Comparison of ENCODE assay signal across 13 mouse cellular contexts in genomic region chr9:21028560-21029110, GRCm38 (mm10). TPM values are rescaled to one million over a fixed set of nuclear protein-coding genes. Genes with fewer than 3 reads are reported as not detected.
DNase-seq lines count a peak whose midpoint lies in the region; ATAC-seq and TF ChIP-seq lines count a peak whose summit lies in the region.
"Had no signal": no experiment of that assay in that cellular context is flagged by ENCODE, and none has a peak within 500 bp of the region (broad histone marks: within the 10 kb centered on the region; RNA-seq: fewer than 3 reads in every experiment).

No protein-coding gene starts in this region.

- 0 out of 2 replicates have a peak overlapping the region, but pooled peaks have one; percentile 55 for H3K4me3 ChIP-seq in hindbrain, embryonic 10.5 days
- H3K4me3 ChIP-seq in hindbrain, embryonic 13.5 days = no peak overlapping the region
- no peak overlapping the region for H3K4me3 ChIP-seq in ES-Bruce4 (ENCODE audit: low read depth, low read length)
- H3K4me3 ChIP-seq in liver, embryonic 13.5 days (replicated peaks) = peak overlapping the region; percentile 75

- 0 out of 2 replicates have a peak overlapping the region, but pooled peaks have one; percentile 75 for H3K27ac ChIP-seq in hindbrain, embryonic 10.5 days
- no peak overlapping the region for H3K27ac ChIP-seq in hindbrain, embryonic 13.5 days
- H3K27ac ChIP-seq in ES-Bruce4 (ENCODE audit: insufficient read depth, low read length) = 0 out of 2 replicates have a peak overlapping the region, but pooled peaks have one; percentile 10
- H3K27ac ChIP-seq in liver, embryonic 13.5 days = peak overlapping the region; percentile 98
- H3K27ac ChIP-seq: embryonic facial prominence, embryonic 13.5 days; midbrain, embryonic 15.5 days had no signal

- no peaks in the 10 kb centered on the region for H3K36me3 ChIP-seq in hindbrain, embryonic 10.5 days
- no peaks in the 10 kb centered on the region for H3K36me3 ChIP-seq in hindbrain, embryonic 13.5 days
- H3K36me3 ChIP-seq in ES-Bruce4 (ENCODE audit: control insufficient read depth, insufficient read depth, low read length, poor library complexity, severe bottlenecking) = peaks cover 3% of the 10 kb centered on the region; the same call in 1 of the 2 replicates
- H3K36me3 ChIP-seq in liver, embryonic 13.5 days = peaks cover 18% of the 10 kb centered on the region; the same call in 1 of the 2 replicates
- H3K36me3 ChIP-seq: embryonic facial prominence, embryonic 13.5 days; midbrain, embryonic 15.5 days had no signal

- H3K27me3 ChIP-seq in hindbrain, embryonic 10.5 days (ENCODE audit: insufficient read depth, poor library complexity, severe bottlenecking) = peaks cover 87% of the 10 kb centered on the region
- H3K27me3 ChIP-seq in hindbrain, embryonic 13.5 days = peaks cover 85% of the 10 kb centered on the region
- no peaks in the 10 kb centered on the region; the same call in 1 of the 2 replicates for H3K27me3 ChIP-seq in ES-Bruce4 (ENCODE audit: control insufficient read depth, insufficient read depth, low read length, poor library complexity, severe bottlenecking)
- peaks cover 21% of the 10 kb centered on the region for H3K27me3 ChIP-seq in liver, embryonic 13.5 days

- no peak for TF ChIP-seq CTCF in ES-Bruce4 (IDR thresholded peaks at IDR 0.05; ENCODE audit: low read depth, low read length)

- no peak for DNase-seq in hindbrain, embryonic 10.5 days (ENCODE audit: low spot score)
- peak; percentile 46 for DNase-seq in R1 (ENCODE audit: low read depth, low spot score)
- DNase-seq in liver, embryonic 13.5 days = no peak
- no peak for DNase-seq in layer of hippocampus, adult 9-10 months (ENCODE audit: low spot score)
- no peak for DNase-seq in frontal cortex, postnatal 25 days (ENCODE audit: low spot score in 2 of 2)

- WGBS in hindbrain, embryonic 10.5 days = 71% methylated on average over 6 of the region's 6 CpGs
- 72% methylated on average over 6 of the region's 6 CpGs for WGBS in hindbrain, embryonic 13.5 days
- WGBS in liver, embryonic 13.5 days (ENCODE audit: insufficient replicate concordance) = 47% methylated on average over 6 of the region's 6 CpGs

- no peaks in the 10 kb centered on the region for H3K9me3 ChIP-seq in hindbrain, embryonic 10.5 days
- no peaks in the 10 kb centered on the region for H3K9me3 ChIP-seq in hindbrain, embryonic 13.5 days
- no peaks in the 10 kb centered on the region for H3K9me3 ChIP-seq in ES-Bruce4 (replicated peaks; ENCODE audit: control insufficient read depth, insufficient read depth, low read length, poor library complexity, severe bottlenecking)
- no peaks in the 10 kb centered on the region for H3K9me3 ChIP-seq in liver, embryonic 13.5 days (replicated peaks)
- H3K9me3 ChIP-seq: embryonic facial prominence, embryonic 13.5 days; midbrain, embryonic 15.5 days had no signal

- H3K9ac ChIP-seq in hindbrain, embryonic 13.5 days = no peak overlapping the region
- no peak overlapping the region for H3K9ac ChIP-seq in ES-Bruce4 (ENCODE audit: low read depth, poor library complexity, severe bottlenecking)
- peak overlapping the region; percentile 94 for H3K9ac ChIP-seq in liver, embryonic 13.5 days
- H3K9ac ChIP-seq: midbrain, embryonic 15.5 days had no signal

- no peak overlapping the region for H3K4me2 ChIP-seq in hindbrain, embryonic 13.5 days
- H3K4me2 ChIP-seq in liver, embryonic 13.5 days = peak overlapping the region; percentile 99

- no peak for TF ChIP-seq EP300 in ES-Bruce4 (IDR thresholded peaks at IDR 0.05; ENCODE audit: insufficient read depth, low read depth, low read length)

- peaks cover 55% of the 10 kb centered on the region for H3K4me1 ChIP-seq in hindbrain, embryonic 10.5 days (replicated peaks)
- H3K4me1 ChIP-seq in hindbrain, embryonic 13.5 days (replicated peaks) = peaks cover 49% of the 10 kb centered on the region
- peaks cover 9% of the 10 kb centered on the region for H3K4me1 ChIP-seq in ES-Bruce4 (ENCODE audit: control insufficient read depth, insufficient read depth, low read length)
- H3K4me1 ChIP-seq in liver, embryonic 13.5 days (replicated peaks) = peaks cover 68% of the 10 kb centered on the region

- TF ChIP-seq POLR2A in ES-Bruce4 (IDR thresholded peaks at IDR 0.05; ENCODE audit: insufficient read depth, low read length) = no peak

- ATAC-seq in hindbrain, embryonic 13.5 days (ENCODE audit: low FRiP score) = no peak
- no peak for ATAC-seq in liver, embryonic 13.5 days (ENCODE audit: low read depth)
- ATAC-seq: CD4-positive, CD25-positive, alpha-beta regulatory T cell, adult 4 months; midbrain, embryonic 15.5 days had no signal

RNA-seq across cellular contexts. Expression of gene Icam4, which starts 0.5 kb away (rescaled TPM):
- 5.9 and 6.0 TPM in 2 replicates for polyA plus RNA-seq in hindbrain, embryonic 10.5 days (2016; fragmentation: Nextera tagmentation; extraction: Ambion mirVana)
- polyA plus RNA-seq in hindbrain, embryonic 13.5 days (2015; fragmentation: Nextera tagmentation; extraction: Ambion mirVana) = 0.21 TPM in 1 of 2 replicates, not detected in the other
- polyA plus RNA-seq in ES-Bruce4 (2011; ENCODE audit: insufficient read depth, insufficient read length, low read depth, missing spikeins) = 1.3 TPM in 1 of 2 replicates, not detected in the other
- 244 and 254 TPM in 2 replicates for polyA plus RNA-seq in liver, embryonic 13.5 days (2015; fragmentation: Nextera tagmentation; extraction: Ambion mirVana)
- polyA plus RNA-seq: forebrain, embryonic 14.5 days had no signal

RNA-seq across cellular contexts. Expression of gene Icam5, which starts 3.2 kb away (rescaled TPM):
- polyA plus RNA-seq in hindbrain, embryonic 10.5 days (2016; fragmentation: Nextera tagmentation; extraction: Ambion mirVana) = 0.07 TPM in 1 of 2 replicates, not detected in the other
- polyA plus RNA-seq in hindbrain, embryonic 13.5 days (2015; fragmentation: Nextera tagmentation; extraction: Ambion mirVana) = 0.58 and 0.80 TPM in 2 replicates
- polyA plus RNA-seq in ES-Bruce4 (2011; ENCODE audit: insufficient read depth, insufficient read length, low read depth, missing spikeins) = 0.94 and 1.3 TPM in 2 replicates
- polyA plus RNA-seq in liver, embryonic 13.5 days (2015; fragmentation: Nextera tagmentation; extraction: Ambion mirVana) = 0.21 and 0.29 TPM in 2 replicates
- polyA plus RNA-seq: neural tube, embryonic 11.5 days; stomach, embryonic 14.5 days had no signal

RNA-seq across cellular contexts. Expression of gene Icam1, which starts 12.8 kb away (rescaled TPM):
- polyA plus RNA-seq in hindbrain, embryonic 10.5 days (2016; fragmentation: Nextera tagmentation; extraction: Ambion mirVana) = 5.1 and 5.8 TPM in 2 replicates
- 3.4 and 4.4 TPM in 2 replicates for polyA plus RNA-seq in hindbrain, embryonic 13.5 days (2015; fragmentation: Nextera tagmentation; extraction: Ambion mirVana)
- 24.9 and 25.7 TPM in 2 replicates for polyA plus RNA-seq in ES-Bruce4 (2011; ENCODE audit: insufficient read depth, insufficient read length, low read depth, missing spikeins)
- 9.6 and 9.7 TPM in 2 replicates for polyA plus RNA-seq in liver, embryonic 13.5 days (2015; fragmentation: Nextera tagmentation; extraction: Ambion mirVana)

RNA-seq across cellular contexts. Expression of gene Mrpl4, which starts 26.1 kb away (rescaled TPM):
- 136 and 150 TPM in 2 replicates for polyA plus RNA-seq in hindbrain, embryonic 10.5 days (2016; fragmentation: Nextera tagmentation; extraction: Ambion mirVana)
- polyA plus RNA-seq in hindbrain, embryonic 13.5 days (2015; fragmentation: Nextera tagmentation; extraction: Ambion mirVana) = 98.2 and 104 TPM in 2 replicates
- 45.1 and 50.9 TPM in 2 replicates for polyA plus RNA-seq in ES-Bruce4 (2011; ENCODE audit: insufficient read depth, insufficient read length, low read depth, missing spikeins)
- polyA plus RNA-seq in liver, embryonic 13.5 days (2015; fragmentation: Nextera tagmentation; extraction: Ambion mirVana) = 81.2 and 84.0 TPM in 2 replicates

RNA-seq across cellular contexts. Expression of gene Zglp1, which starts 38.3 kb away (rescaled TPM):
- polyA plus RNA-seq in hindbrain, embryonic 10.5 days (2016; fragmentation: Nextera tagmentation; extraction: Ambion mirVana) = 1.0 TPM in 2 replicates
- polyA plus RNA-seq in hindbrain, embryonic 13.5 days (2015; fragmentation: Nextera tagmentation; extraction: Ambion mirVana) = 0.92 and 1.9 TPM in 2 replicates
- polyA plus RNA-seq in ES-Bruce4 (2011; ENCODE audit: insufficient read depth, insufficient read length, low read depth, missing spikeins) = 2.5 TPM in 1 of 2 replicates, not detected in the other
- 0.38 TPM in 1 of 2 replicates, not detected in the other for polyA plus RNA-seq in liver, embryonic 13.5 days (2015; fragmentation: Nextera tagmentation; extraction: Ambion mirVana)
- polyA plus RNA-seq: embryonic facial prominence, embryonic 13.5 days had no signal

Comparison
In these comparisons a context has a peak if more than half of its experiments do, and no peak if none do; other contexts are left out.
1. H3K4me3 ChIP-seq: peak in hindbrain, embryonic 10.5 days (single experiment) and liver, embryonic 13.5 days (single experiment); none in hindbrain, embryonic 13.5 days (single experiment) and ES-Bruce4 (single experiment).
2. RNA of gene Icam4, which starts 0.5 kb away (polyA plus RNA-seq): 244 to 254 TPM in liver, embryonic 13.5 days; 5.9 to 6.0 TPM in hindbrain, embryonic 10.5 days, 1.3 TPM in ES-Bruce4 and 0.21 TPM in hindbrain, embryonic 13.5 days; every median in the first group is over 10 times any median in the second.